Mouse (Mus musculus) hindbrain, postnatal 0 days (tissue): ENCODE measurements around the gene Olfr279. TPM values are rescaled to one million over a fixed set of nuclear protein-coding genes. Genes with fewer than 3 reads are reported as not detected.

Experiments
- ATAC-seq: fragments of 200-750 bp; cut with Nextera tagmentation; 2 replicates; pipeline ENCODE4 v1.8.0; 2017; ENCODE audit warnings: mild to moderate bottlenecking, moderate TSS enrichment, moderate library complexity
- DNase-seq: peaks from one replicate; pipeline ENCODE4 v3.0.0-alpha.2; 2015; ENCODE audit warnings: low spot score
- H3K27ac ChIP-seq: fragments of 300-500 bp; sonication (generic); 2 replicates; pipeline ENCODE4 v1.5.1; 2014; ENCODE audit warnings: mild to moderate bottlenecking
- H3K27me3 ChIP-seq: fragments of 300-500 bp; sonication (generic); 2 replicates; pipeline ENCODE4 v1.6.1; 2014; ENCODE audit warnings: low read length, mixed read lengths; ENCODE audit not compliant: insufficient read depth
- H3K36me3 ChIP-seq: fragments of 300-500 bp; sonication (generic); 2 replicates; pipeline ENCODE4 v1.6.1; 2014; ENCODE audit warnings: low read length, mixed read lengths; ENCODE audit not compliant: insufficient read depth
- H3K4me1 ChIP-seq: fragments of 300-500 bp; sonication (generic); 2 replicates; pipeline ENCODE4 v1.6.1; 2014; ENCODE audit warnings: antibody characterized with exemption, low read length, mixed read lengths; ENCODE audit not compliant: insufficient read depth
- H3K4me2 ChIP-seq: fragments of 300-500 bp; sonication (generic); 2 replicates; pipeline ENCODE4 v1.6.1; 2014; ENCODE audit warnings: low read depth, mild to moderate bottlenecking, low read length, moderate library complexity, mixed read lengths
- H3K4me3 ChIP-seq: fragments of 300-500 bp; sonication (generic); 2 replicates; pipeline ENCODE4 v1.5.1; 2014; ENCODE audit warnings: low read length
- H3K9ac ChIP-seq: fragments of 300-500 bp; sonication (generic); replicated peaks from 2 replicates; pipeline ENCODE4 v1.6.1; 2014; ENCODE audit warnings: mild to moderate bottlenecking, low read length, moderate library complexity, mixed read lengths
- H3K9me3 ChIP-seq: fragments of 300-500 bp; sonication (generic); 2 replicates; pipeline ENCODE4 v1.6.1; 2016; ENCODE audit warnings: low read length, mixed read lengths
- CTCF ChIP-seq: IDR thresholded peaks from 2 replicates; pipeline ENCODE4 v1.5.1; 2016; ENCODE audit warnings: antibody characterized with exemption, control low read depth, low read depth
- WGBS: fragments of 180-500 bp; shearing (Covaris S2); extraction: QIAGEN DNeasy Blood & Tissue Kit; methylation state at CpG from one replicate; pipeline ENCODE4 v1.1.7; 2014; 5-methylcytosine and 5-hydroxymethylcytosine counted together
- polyA plus RNA-seq: library from polyadenylated mRNA; unstranded; fragments of >200 nt; fragmentation: Nextera tagmentation; extraction: Ambion mirVana; gene quantifications from 2 replicates; pipeline ENCODE4 v1.2.1, GENCODE M21; 2015
- total RNA-seq: library from RNA; depleted of rRNA; stranded (reverse); fragments of >200 nt; gene quantifications from 2 replicates; pipeline ENCODE4 v1.2.3, GENCODE M21; 2014

Olfr279 gene
- total and polyA plus RNA-seq, 2 experiments from 2014 or later, result not detected

- Histone ChIP-seq H3K9ac (no peak overlapping the region), H3K9me3 (no peaks in the 10 kb centered on the region), H3K27ac (no peak overlapping the region), H3K4me1 (no peaks in the 10 kb centered on the region), H3K27me3 (no peaks in the 10 kb centered on the region), H3K4me2 (no peak overlapping the region), H3K4me3 (no peak overlapping the region), H3K36me3 (no peaks in the 10 kb centered on the region)
- ATAC-seq, result no peak
- WGBS, result 56% methylated on average over 10 of the region's 10 CpGs
- TF ChIP-seq CTCF, result peak; percentile 57
- no peak for DNase-seq
Measured at GRCm38 (mm10) chr15:98475382-98475781, 16.8 kb upstream of the Olfr279 start.

- Histone ChIP-seq H3K36me3 (no peaks in the 10 kb centered on the region), H3K27me3 (no peaks in the 10 kb centered on the region), H3K9ac (no peak overlapping the region), H3K4me2 (no peak overlapping the region), H3K27ac (no peak overlapping the region), H3K9me3 (no peaks in the 10 kb centered on the region), H3K4me3 (no peak overlapping the region), H3K4me1 (no peaks in the 10 kb centered on the region)
- 64% methylated on average over 5 of the region's 5 CpGs for WGBS
- no peak for ATAC-seq
- DNase-seq, result no peak
- TF ChIP-seq CTCF, result no peak
Measured at GRCm38 (mm10) chr15:98476281-98476680, 15.9 kb upstream of the Olfr279 start.

GRCm38 (mm10) chr15:98479568-98480102 lies 12.6 kb upstream of the Olfr279 start:
- H3K4me2 ChIP-seq, result no peak overlapping the region
- no peaks in the 10 kb centered on the region for H3K27me3 ChIP-seq
- no peaks in the 10 kb centered on the region for H3K9me3 ChIP-seq
- peaks cover 3% of the 10 kb centered on the region; the same call in 1 of the 2 replicates for H3K4me1 ChIP-seq
- TF ChIP-seq CTCF, result no peak
- no peak for ATAC-seq
- no peak overlapping the region for H3K9ac ChIP-seq
- no peaks in the 10 kb centered on the region for H3K36me3 ChIP-seq
- H3K4me3 ChIP-seq, result no peak overlapping the region
- DNase-seq, result no peak
- WGBS, result 77% methylated on average over 7 of the region's 7 CpGs
- H3K27ac ChIP-seq, result no peak overlapping the region

GRCm38 (mm10) chr15:98482701-98483100 lies 9.5 kb upstream of the Olfr279 start, which contains the start of gene Lalba:
Lalba (minus strand) TSS chr15:98482721.
- H3K4me1 ChIP-seq, result peaks cover 3% of the 10 kb centered on the region; the same call in 1 of the 2 replicates
- no peaks in the 10 kb centered on the region for H3K27me3 ChIP-seq
- H3K9me3 ChIP-seq, result no peaks in the 10 kb centered on the region
- no peak within 1 kb of the TSS for H3K9ac ChIP-seq
- no peak within 1 kb of the TSS for H3K4me3 ChIP-seq
- H3K36me3 ChIP-seq, result no peaks in the 10 kb centered on the region
- H3K4me2 ChIP-seq, result no peak within 1 kb of the TSS
- ATAC-seq, result no peak
- no peak for DNase-seq
- WGBS, result 47% methylated on average over 3 of the region's 3 CpGs
- no peak within 1 kb of the TSS for H3K27ac ChIP-seq
- no peak for TF ChIP-seq CTCF

GRCm38 (mm10) chr15:98483907-98484886 lies 8.0 kb upstream of the Olfr279 start:
- Histone ChIP-seq H3K4me2 (no peak overlapping the region), H3K9me3 (no peaks in the 10 kb centered on the region), H3K4me1 (peaks cover 3% of the 10 kb centered on the region; the same call in 1 of the 2 replicates), H3K4me3 (no peak overlapping the region), H3K36me3 (no peaks in the 10 kb centered on the region), H3K27me3 (no peaks in the 10 kb centered on the region), H3K27ac (no peak overlapping the region), H3K9ac (no peak overlapping the region)
- ATAC-seq (no peak), DNase-seq (no peak)
- WGBS, result 79% methylated on average over 18 of the region's 18 CpGs
- no peak for TF ChIP-seq CTCF

GRCm38 (mm10) chr15:98486433-98487021 lies 5.7 kb upstream of the Olfr279 start:
- no peak for TF ChIP-seq CTCF
- 93% methylated on average over 8 of the region's 8 CpGs for WGBS
- Histone ChIP-seq H3K9me3 (no peaks in the 10 kb centered on the region), H3K4me1 (peaks cover 3% of the 10 kb centered on the region; the same call in 1 of the 2 replicates), H3K4me3 (no peak overlapping the region), H3K27me3 (no peaks in the 10 kb centered on the region), H3K27ac (no peak overlapping the region), H3K36me3 (no peaks in the 10 kb centered on the region), H3K9ac (no peak overlapping the region), H3K4me2 (no peak overlapping the region)
- DNase-seq, result no peak
- ATAC-seq, result no peak
